Mouse (Mus musculus): Measurements from ENCODE around the gene Dph5. TPM values are rescaled to one million over a fixed set of nuclear protein-coding genes. Genes with fewer than 3 reads are reported as not detected.

The Dph5 gene
- polyA plus RNA-seq, 1 experiment: 8.8 TPM

- TF ChIP-seq MYOD1 (IDR thresholded peaks at IDR 0.05; ENCODE audit: control insufficient read depth in 1 of 3, insufficient read length in 2 of 3, low read depth in 2 of 3) (no peak), REST (IDR thresholded peaks at IDR 0.05; ENCODE audit: insufficient read depth, insufficient read length) (no peak)
- Histone ChIP-seq H3K36me3 (ENCODE audit: control insufficient read depth, insufficient read depth) (peaks cover 12% of the 10 kb centered on the region), H3K4me2 (ENCODE audit: low read depth) (no peak overlapping the region)
Observed at GRCm38 (mm10) chr3:115983217-115983616, 95.6 kb downstream of the Dph5 start.

More at GRCm38 (mm10) chr3:115983217-115983616, 95.6 kb downstream of the Dph5 start:
- no peaks in the 10 kb centered on the region for H3K27me3 ChIP-seq (ENCODE audit: control insufficient read depth, insufficient read depth, insufficient read length)
- H3K4me3 ChIP-seq: no peak overlapping the region
- H3K79me2 ChIP-seq (ENCODE audit: control insufficient read depth, insufficient read depth): no peaks in the 10 kb centered on the region
- H3ac ChIP-seq (ENCODE audit: control insufficient read depth, insufficient read length): no peak overlapping the region

Other genes starting within 250 kb of the Dph5 start
- 3.1 TPM for gene S1pr1, start 172.8 kb upstream of the Dph5 start, polyA plus RNA-seq (2012; fragmentation: generic; extraction: Trizol)
- gene Slc30a7, start 119.6 kb downstream of the Dph5 start, polyA plus RNA-seq (2012; fragmentation: generic; extraction: Trizol): 3.9 TPM
- 9.4 TPM for gene Extl2, start 119.6 kb downstream of the Dph5 start, polyA plus RNA-seq (2012; fragmentation: generic; extraction: Trizol)
- gene Vcam1, start 241.9 kb downstream of the Dph5 start, polyA plus RNA-seq (2012; fragmentation: generic; extraction: Trizol): 6.6 TPM